Mouse (Mus musculus): Measurements from ENCODE around the gene Slc9b1.
A peak's percentile ranks its signal among the peaks of the same experiment; 100 is the strongest.

GRCm38 (mm10) chr3:135440221-135440620, 92.4 kb downstream of the Slc9b1 start:
- TF ChIP-seq GATA1 (IDR thresholded peaks at IDR 0.05; ENCODE audit: low read depth, low read length) (no peak), ZC3H11A (IDR thresholded peaks at IDR 0.05; ENCODE audit: low read depth, low read length) (no peak), CTCF (IDR thresholded peaks at IDR 0.05 in 2 of 3, conservative IDR thresholded peaks at IDR 0.05 in 1 of 3; ENCODE audit: control insufficient read depth in 1 of 3, insufficient read depth in 1 of 3, low read depth in 2 of 3, low read length in 3 of 3, poor library complexity in 1 of 3, severe bottlenecking in 1 of 3) (no peak), USF2 (IDR thresholded peaks at IDR 0.05; ENCODE audit: borderline replicate concordance in 1 of 2, insufficient read depth in 1 of 2, low read depth in 1 of 2, low read length in 2 of 2) (no peak), POLR2AphosphoS5 (IDR thresholded peaks at IDR 0.05; ENCODE audit: borderline replicate concordance, low read depth, low read length) (peak; percentile 77; the same call in 1 of the 2 replicates), ETS1 (IDR thresholded peaks at IDR 0.05; ENCODE audit: low read depth, low read length) (peak; percentile 17; the same call in 1 of the 2 replicates), MEF2A (IDR thresholded peaks at IDR 0.05; ENCODE audit: extremely low read depth, insufficient replicate concordance, low read depth, low read length, poor library complexity, severe bottlenecking) (no peak), POLR2A (IDR thresholded peaks at IDR 0.05; ENCODE audit: control insufficient read depth in 1 of 2, insufficient read depth in 1 of 2, low read depth in 1 of 2, low read length in 2 of 2, poor library complexity in 1 of 2) (peak in 1 of 2 experiments; percentile 46; a peak in 1 of 4 replicates), E2F4 (IDR thresholded peaks at IDR 0.05; ENCODE audit: borderline replicate concordance, low read depth, low read length) (no peak), MAFK (IDR thresholded peaks at IDR 0.05; ENCODE audit: borderline replicate concordance, low read depth, low read length) (no peak), HCFC1 (IDR thresholded peaks at IDR 0.05; ENCODE audit: low read depth, low read length) (peak; percentile 68), ZNF384 (IDR thresholded peaks at IDR 0.05; ENCODE audit: low read depth, low read length) (no peak), UBTF (IDR thresholded peaks at IDR 0.05; ENCODE audit: borderline replicate concordance, insufficient read depth, low read depth, low read length) (no peak)
